Mouse (Mus musculus) midbrain, embryonic 15.5 days (tissue): ENCODE results near the gene Egf. TPM values are rescaled to one million over a fixed set of nuclear protein-coding genes. Genes with fewer than 3 reads are reported as not detected.

Experiments
- ATAC-seq: fragments of 200-750 bp; cut with Nextera tagmentation; replicated peaks from 2 replicates; pipeline ENCODE4 v1.8.0; 2017; ENCODE audit warnings: moderate TSS enrichment
- H3K27ac ChIP-seq: fragments of 300-500 bp; sonication (generic); 2 replicates; pipeline ENCODE4 v1.5.1; 2015; ENCODE audit warnings: mild to moderate bottlenecking, inconsistent platforms
- H3K27me3 ChIP-seq: fragments of 300-500 bp; sonication (generic); replicated peaks from 2 replicates; pipeline ENCODE4 v1.6.1; 2015; ENCODE audit warnings: inconsistent platforms
- H3K36me3 ChIP-seq: fragments of 300-500 bp; sonication (generic); replicated peaks from 2 replicates; pipeline ENCODE4 v1.6.1; 2015; ENCODE audit warnings: inconsistent platforms
- H3K4me1 ChIP-seq: fragments of 300-500 bp; sonication (generic); 2 replicates; pipeline ENCODE4 v1.6.1; 2015; ENCODE audit warnings: inconsistent platforms
- H3K4me2 ChIP-seq: fragments of 300-500 bp; sonication (generic); 2 replicates; pipeline ENCODE4 v1.6.1; 2015; ENCODE audit warnings: inconsistent platforms, mild to moderate bottlenecking, moderate library complexity
- H3K4me3 ChIP-seq: fragments of 300-500 bp; sonication (generic); 2 replicates; pipeline ENCODE4 v1.5.1; 2015; ENCODE audit warnings: mild to moderate bottlenecking, inconsistent platforms
- H3K9ac ChIP-seq: fragments of 300-500 bp; sonication (generic); 2 replicates; pipeline ENCODE4 v1.6.1; 2015; ENCODE audit warnings: mild to moderate bottlenecking, inconsistent platforms
- H3K9me3 ChIP-seq: fragments of 300-500 bp; sonication (generic); 2 replicates; pipeline ENCODE4 v1.6.1; 2016; ENCODE audit warnings: inconsistent platforms
- WGBS: fragments of 180-500 bp; shearing (Covaris S2); methylation state at CpG from one replicate; pipeline ENCODE4 v1.1.7; 2015; ENCODE audit warnings: mixed read lengths; 5-methylcytosine and 5-hydroxymethylcytosine counted together
- polyA plus RNA-seq: library from polyadenylated mRNA; unstranded; fragments of >200 nt; fragmentation: Nextera tagmentation; extraction: Ambion mirVana; gene quantifications from 2 replicates; pipeline ENCODE4 v1.2.1, GENCODE M21; 2015

Gene Egf
- polyA plus RNA-seq, 1 experiment from 2014 or later = 2.2 TPM

DNA sequence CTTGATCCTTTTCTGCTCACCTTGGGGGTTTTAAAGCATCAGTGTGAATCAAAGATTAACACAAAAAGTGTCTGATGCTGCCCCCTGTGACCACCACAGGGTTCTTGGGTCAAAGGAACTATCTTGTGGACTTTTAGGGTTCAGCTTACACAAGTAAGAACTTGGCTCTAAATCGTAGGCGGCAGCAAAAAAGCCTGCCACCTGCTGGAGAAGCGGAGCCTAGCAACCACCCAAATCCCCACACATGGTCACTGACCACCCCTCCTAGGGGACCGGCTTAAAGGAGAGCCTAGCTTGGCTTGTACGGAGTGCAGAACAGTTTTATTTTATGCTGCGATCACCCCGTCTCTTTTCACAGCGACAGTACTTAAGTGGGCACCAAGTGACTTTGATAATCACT is 10.3 kb downstream of the Egf start:
- no peak overlapping the region for H3K9ac ChIP-seq
- 50% methylated on average over 8 of the region's 8 CpGs for WGBS
- no peaks in the 10 kb centered on the region for H3K4me1 ChIP-seq
- H3K9me3 ChIP-seq = no peaks in the 10 kb centered on the region
- no peak for ATAC-seq
- H3K27me3 ChIP-seq = no peaks in the 10 kb centered on the region
- no peak overlapping the region for H3K4me2 ChIP-seq
- H3K27ac ChIP-seq = no peak overlapping the region
- no peak overlapping the region for H3K4me3 ChIP-seq
- H3K36me3 ChIP-seq = no peaks in the 10 kb centered on the region

DNA sequence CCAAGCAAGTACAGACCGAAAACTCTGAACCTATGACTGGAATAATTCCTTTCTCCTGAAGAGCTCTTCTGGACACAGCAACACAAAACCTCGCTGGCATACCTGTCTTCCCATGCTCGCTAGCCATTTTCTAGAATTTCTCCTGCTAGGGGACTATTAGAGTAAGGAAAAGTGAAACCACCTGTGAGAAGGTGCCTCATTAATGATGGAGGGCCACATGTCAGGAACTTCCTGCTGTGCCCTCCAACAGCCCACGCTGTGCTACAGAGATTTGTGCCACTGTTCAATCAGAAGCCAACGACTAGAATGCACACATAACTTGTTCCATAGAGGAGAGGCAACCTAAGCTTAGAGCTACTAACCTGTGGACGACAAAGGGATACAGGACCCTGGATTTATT is 12.3 kb downstream of the Egf start:
- Histone ChIP-seq H3K4me3 (no peak overlapping the region), H3K4me2 (no peak overlapping the region), H3K9me3 (no peaks in the 10 kb centered on the region), H3K9ac (no peak overlapping the region), H3K27ac (no peak overlapping the region), H3K36me3 (no peaks in the 10 kb centered on the region), H3K4me1 (no peaks in the 10 kb centered on the region), H3K27me3 (no peaks in the 10 kb centered on the region)
- 81% methylated on average over 6 of the region's 6 CpGs for WGBS
- ATAC-seq = no peak

DNA sequence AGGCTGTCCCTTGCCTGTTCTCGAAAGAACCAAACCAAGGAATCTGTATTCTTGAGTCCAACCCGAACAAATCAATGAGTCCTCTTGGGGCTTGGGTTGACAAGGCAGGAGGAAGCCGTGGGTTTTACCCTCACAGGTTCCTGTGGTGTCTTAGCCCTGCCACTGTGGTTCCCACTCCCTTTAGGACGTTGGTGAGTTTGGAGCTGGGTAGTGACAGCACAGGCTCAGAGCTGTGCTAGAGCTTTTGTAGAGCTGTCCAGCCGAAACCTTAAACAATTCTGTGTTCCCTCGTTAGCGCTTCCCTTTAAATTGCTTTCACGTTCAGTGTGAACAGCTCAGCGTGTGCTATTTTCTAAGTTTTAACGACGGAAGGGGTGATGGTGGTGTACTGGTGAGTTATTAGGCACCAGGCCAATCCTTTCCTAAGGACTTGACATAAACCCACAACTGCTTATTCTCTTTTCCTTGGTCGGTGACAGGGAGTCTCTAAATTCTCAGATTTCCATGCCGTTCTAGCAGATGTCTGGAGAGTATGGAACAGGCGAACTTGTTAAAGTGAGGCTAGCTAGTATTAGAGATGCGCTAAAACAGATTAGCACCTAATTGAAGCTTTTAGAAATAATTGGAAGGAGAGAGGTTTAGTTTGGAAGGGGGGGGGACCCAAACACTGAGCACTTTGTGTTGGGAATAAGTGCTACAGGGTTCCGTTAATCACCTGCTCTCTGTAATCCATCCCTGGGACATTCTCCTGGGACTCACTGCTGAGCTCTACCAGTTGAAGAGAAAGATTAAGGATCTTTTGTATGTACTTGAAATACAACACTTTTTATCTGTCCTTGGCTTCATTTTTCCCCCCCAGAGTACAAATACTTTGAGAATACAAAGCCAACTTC is 16.6 kb downstream of the Egf start:
- Histone ChIP-seq H3K4me3 (no peak overlapping the region), H3K27ac (no peak overlapping the region), H3K36me3 (no peaks in the 10 kb centered on the region), H3K4me2 (no peak overlapping the region), H3K27me3 (no peaks in the 10 kb centered on the region), H3K4me1 (no peaks in the 10 kb centered on the region), H3K9me3 (no peaks in the 10 kb centered on the region), H3K9ac (no peak overlapping the region)
- WGBS = 70% methylated on average over 16 of the region's 16 CpGs
- no peak for ATAC-seq

DNA sequence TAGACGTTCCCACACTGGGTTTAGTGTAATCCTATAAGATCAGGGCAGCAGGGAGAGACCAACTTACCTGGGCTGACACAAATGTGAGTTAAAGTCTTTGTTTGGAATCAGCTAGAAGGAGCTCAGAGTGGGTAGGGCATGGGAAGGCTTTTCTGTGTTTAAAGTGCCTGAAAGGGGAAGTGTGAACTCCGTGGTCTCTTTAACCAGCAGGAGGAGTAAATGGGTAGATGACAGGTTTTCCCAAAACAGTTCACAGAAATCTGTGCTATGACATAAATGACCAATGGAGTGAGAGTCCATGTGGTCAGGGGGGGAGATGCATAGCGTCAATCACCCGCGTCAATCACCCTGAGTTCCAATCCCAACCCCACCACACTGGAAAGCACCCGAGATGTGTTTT is 23.5 kb downstream of the Egf start:
- WGBS = 84% methylated on average over 6 of the region's 6 CpGs
- no peaks in the 10 kb centered on the region for H3K9me3 ChIP-seq
- no peaks in the 10 kb centered on the region for H3K27me3 ChIP-seq
- H3K9ac ChIP-seq = no peak overlapping the region
- no peak overlapping the region for H3K4me2 ChIP-seq
- H3K4me3 ChIP-seq = no peak overlapping the region
- ATAC-seq = no peak
- no peaks in the 10 kb centered on the region for H3K36me3 ChIP-seq
- H3K4me1 ChIP-seq = no peaks in the 10 kb centered on the region
- H3K27ac ChIP-seq = no peak overlapping the region

DNA sequence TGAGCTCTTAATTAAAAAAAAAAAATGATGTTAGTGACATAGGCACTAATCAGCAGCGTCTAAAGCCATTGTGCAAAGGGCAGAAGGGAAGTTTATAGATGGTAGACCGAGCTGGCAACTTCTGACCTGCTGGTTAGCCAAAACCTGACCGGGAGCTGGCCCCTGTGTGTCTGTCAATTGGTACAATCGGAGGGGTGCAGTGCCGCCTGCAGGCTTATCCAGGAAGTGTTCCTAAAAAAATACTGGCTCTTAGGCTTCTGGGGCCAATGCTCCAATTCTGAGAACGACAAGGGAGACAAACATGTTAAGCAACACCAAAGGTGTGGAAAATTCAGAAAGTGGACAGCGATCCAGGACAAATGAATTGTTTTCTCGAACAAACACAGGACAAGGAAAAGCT is 24.7 kb downstream of the Egf start:
- 29% methylated on average over 8 of the region's 8 CpGs for WGBS

DNA sequence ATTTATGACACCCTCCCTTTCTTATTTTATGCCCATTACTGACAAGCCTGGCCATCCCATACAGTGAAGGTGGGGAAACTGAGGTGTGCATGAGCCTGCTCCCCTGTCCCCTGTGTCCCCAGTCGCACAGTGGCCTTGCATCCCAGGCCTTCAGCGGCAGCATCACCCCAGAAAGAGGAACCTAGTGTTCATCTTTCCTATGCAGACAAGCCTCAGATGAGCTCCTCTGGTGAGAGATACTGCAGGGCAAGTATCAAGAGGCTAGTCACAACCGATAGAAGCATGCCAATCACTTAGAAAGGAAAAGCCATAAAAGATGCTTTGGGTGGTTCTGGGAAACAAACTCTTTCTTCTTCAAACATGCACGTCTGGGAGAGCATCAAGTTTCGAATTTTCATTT is 25.2 kb downstream of the Egf start:
- Histone ChIP-seq H3K36me3 (no peaks in the 10 kb centered on the region), H3K4me1 (peaks cover 5% of the 10 kb centered on the region; the same call in 1 of the 2 replicates), H3K27ac (no peak overlapping the region), H3K4me3 (no peak overlapping the region), H3K27me3 (no peaks in the 10 kb centered on the region), H3K4me2 (no peak overlapping the region), H3K9ac (no peak overlapping the region), H3K9me3 (no peaks in the 10 kb centered on the region)
- WGBS = 82% methylated on average over 5 of the region's 5 CpGs
- no peak for ATAC-seq

More for the DNA sequence above, 24.7 kb downstream of the Egf start:
- no peak overlapping the region for H3K4me3 ChIP-seq
- H3K9me3 ChIP-seq = no peaks in the 10 kb centered on the region
- no peaks in the 10 kb centered on the region for H3K36me3 ChIP-seq
- H3K4me2 ChIP-seq = no peak overlapping the region
- no peak overlapping the region for H3K9ac ChIP-seq
- peaks cover 5% of the 10 kb centered on the region; the same call in 1 of the 2 replicates for H3K4me1 ChIP-seq
- no peak overlapping the region for H3K27ac ChIP-seq
- H3K27me3 ChIP-seq = no peaks in the 10 kb centered on the region
- no peak for ATAC-seq

DNA sequence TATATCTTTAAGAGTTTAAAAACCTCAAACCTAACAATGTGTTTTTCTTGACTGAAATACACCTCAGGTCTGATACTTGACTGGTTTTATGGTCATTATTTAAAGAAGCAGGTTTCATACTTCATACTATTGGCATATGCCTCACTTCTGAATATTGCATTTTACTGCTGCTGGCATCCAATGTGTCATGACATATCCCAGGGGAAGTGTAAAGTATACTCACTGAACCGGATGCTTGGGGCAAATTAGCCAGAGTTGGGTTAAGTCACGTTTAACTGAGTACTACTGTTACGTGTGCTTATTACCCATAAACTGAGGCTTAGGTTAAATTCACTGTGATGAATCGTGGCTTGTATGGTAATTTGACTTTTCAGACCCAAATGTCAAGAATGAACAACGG is 29.5 kb downstream of the Egf start:
- H3K27me3 ChIP-seq = no peaks in the 10 kb centered on the region
- H3K27ac ChIP-seq = peak overlapping the region; percentile 87
- H3K4me3 ChIP-seq = peak overlapping the region; percentile 57
- H3K4me2 ChIP-seq = peak overlapping the region; percentile 71
- no peaks in the 10 kb centered on the region for H3K36me3 ChIP-seq
- no peaks in the 10 kb centered on the region for H3K9me3 ChIP-seq
- 67% methylated on average over 5 of the region's 5 CpGs for WGBS
- peak; percentile 34 for ATAC-seq
- peaks cover 13% of the 10 kb centered on the region for H3K4me1 ChIP-seq
- peak overlapping the region; percentile 40; the same call in 1 of the 2 replicates for H3K9ac ChIP-seq

DNA sequence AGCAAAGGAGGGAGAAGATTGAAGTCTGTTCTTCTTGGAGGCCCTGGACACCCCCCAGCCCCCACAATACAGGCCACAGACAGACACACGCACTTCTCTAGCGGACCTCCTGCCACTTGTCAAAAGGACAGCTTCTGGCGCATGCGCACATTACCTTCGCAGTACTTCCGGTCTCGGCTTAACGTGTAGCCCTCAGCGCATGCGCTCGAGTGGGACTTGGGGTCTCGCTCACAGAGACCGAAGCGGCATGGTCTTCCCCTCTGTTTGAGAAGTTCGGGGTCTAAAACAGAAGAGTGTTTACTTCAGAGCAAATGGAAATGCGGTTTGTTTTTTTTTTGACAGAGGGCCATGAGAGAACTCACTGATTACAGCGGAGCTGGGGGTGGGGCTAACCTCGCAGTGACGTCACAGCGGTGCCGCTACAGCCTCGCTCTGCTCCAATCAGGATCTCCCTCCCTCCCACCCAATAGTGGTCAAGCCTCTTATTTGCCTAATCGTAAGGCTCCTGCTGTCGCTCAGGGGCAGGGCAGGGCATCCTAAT is 30.1 kb downstream of the Egf start:
- Histone ChIP-seq H3K36me3 (no peaks in the 10 kb centered on the region), H3K4me2 (peak overlapping the region; percentile 71), H3K9me3 (no peaks in the 10 kb centered on the region), H3K27ac (peak overlapping the region; percentile 87), H3K4me3 (peak overlapping the region; percentile 57), H3K27me3 (no peaks in the 10 kb centered on the region), H3K9ac (peak overlapping the region; percentile 40), H3K4me1 (peaks cover 13% of the 10 kb centered on the region)
- peak; percentile 99 for ATAC-seq
- WGBS = under 1% methylated on average over 24 of the region's 24 CpGs

DNA sequence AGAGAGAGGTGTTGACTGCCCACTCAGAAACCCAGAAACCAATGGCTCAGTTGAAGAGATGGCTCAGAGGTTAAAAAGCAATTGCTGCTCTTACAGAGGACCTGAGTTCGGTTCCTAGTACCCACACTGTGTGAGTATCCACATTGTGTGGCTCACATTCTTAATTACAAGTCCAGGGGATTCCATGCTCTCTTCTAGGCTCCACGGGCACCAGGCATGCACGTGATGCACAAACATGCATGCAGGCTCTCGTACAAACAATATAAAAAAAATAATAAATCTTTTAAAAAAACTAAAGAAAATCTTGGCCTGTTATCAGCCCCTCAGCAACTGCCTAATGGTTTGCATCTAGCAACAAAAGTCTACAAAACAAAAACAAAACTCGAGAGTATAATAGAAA is 30.6 kb downstream of the Egf start:
- peak overlapping the region; percentile 40; the same call in 1 of the 2 replicates for H3K9ac ChIP-seq
- H3K27ac ChIP-seq = peak overlapping the region; percentile 87
- H3K4me2 ChIP-seq = peak overlapping the region; percentile 71
- peaks cover 13% of the 10 kb centered on the region for H3K4me1 ChIP-seq
- H3K36me3 ChIP-seq = no peaks in the 10 kb centered on the region
- no peaks in the 10 kb centered on the region for H3K27me3 ChIP-seq
- ATAC-seq = peak; percentile 65
- peak overlapping the region; percentile 57 for H3K4me3 ChIP-seq
- H3K9me3 ChIP-seq = no peaks in the 10 kb centered on the region
- 69% methylated on average over 5 of the region's 5 CpGs for WGBS

DNA sequence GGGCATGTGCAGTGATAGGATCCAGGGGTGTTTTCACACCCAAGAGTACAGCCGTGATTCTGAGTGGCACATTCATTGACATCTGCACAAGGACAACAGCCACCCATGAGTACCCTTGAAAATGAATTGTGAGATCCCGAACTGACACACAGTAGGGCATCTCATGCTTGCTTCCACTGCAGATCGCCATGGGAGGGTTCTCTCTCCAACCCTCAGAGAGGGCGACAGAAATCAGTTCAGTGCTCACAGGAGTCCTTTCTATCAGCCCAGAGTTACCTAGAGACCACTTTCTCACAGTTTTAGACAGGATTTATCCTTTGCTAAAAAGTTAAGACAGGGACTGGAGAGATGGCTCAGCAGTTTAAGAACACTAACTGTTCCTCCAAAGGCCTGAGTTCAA is 31.8 kb downstream of the Egf start:
- H3K9ac ChIP-seq = no peak overlapping the region
- no peak for ATAC-seq
- no peak overlapping the region for H3K27ac ChIP-seq
- H3K36me3 ChIP-seq = no peaks in the 10 kb centered on the region
- H3K4me2 ChIP-seq = no peak overlapping the region
- WGBS = 45% methylated on average over 4 of the region's 4 CpGs
- peaks cover 13% of the 10 kb centered on the region for H3K4me1 ChIP-seq
- H3K4me3 ChIP-seq = no peak overlapping the region
- no peaks in the 10 kb centered on the region for H3K27me3 ChIP-seq
- H3K9me3 ChIP-seq = no peaks in the 10 kb centered on the region

DNA sequence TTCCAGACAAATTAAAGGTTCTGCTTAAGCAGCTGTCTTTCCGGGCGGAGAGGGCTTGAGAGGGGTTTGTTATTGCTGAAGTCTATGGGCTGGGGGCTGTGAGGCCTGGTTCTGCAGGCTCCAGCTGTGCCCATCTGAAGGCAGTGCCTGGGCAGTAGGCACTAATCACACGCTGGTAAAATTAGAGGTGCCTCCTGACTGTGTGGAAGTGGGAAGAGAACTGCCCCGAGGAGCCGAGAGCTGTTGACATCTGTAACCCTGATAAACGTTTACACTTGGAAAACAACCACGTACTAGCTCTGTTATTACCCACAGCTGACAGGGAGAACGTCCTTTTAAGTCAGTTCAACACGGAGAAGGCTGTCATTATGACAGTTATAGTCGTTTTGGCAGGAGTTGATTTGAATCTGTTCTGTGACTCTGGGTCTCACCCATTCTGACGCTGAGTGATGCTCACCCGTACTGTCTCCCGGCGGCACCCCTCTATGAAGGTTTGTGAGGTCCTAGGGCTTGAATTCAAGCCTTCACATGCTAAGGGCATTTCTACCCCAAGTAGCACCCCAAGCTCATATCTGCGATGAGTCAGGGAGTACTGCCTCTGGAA is 40.5 kb downstream of the Egf start:
- no peak overlapping the region for H3K9ac ChIP-seq
- WGBS = 82% methylated on average over 15 of the region's 15 CpGs
- no peaks in the 10 kb centered on the region for H3K36me3 ChIP-seq
- H3K4me2 ChIP-seq = no peak overlapping the region
- no peak for ATAC-seq
- no peaks in the 10 kb centered on the region for H3K27me3 ChIP-seq
- no peaks in the 10 kb centered on the region for H3K9me3 ChIP-seq
- no peak overlapping the region for H3K4me3 ChIP-seq
- no peak overlapping the region for H3K27ac ChIP-seq
- H3K4me1 ChIP-seq = no peaks in the 10 kb centered on the region

DNA sequence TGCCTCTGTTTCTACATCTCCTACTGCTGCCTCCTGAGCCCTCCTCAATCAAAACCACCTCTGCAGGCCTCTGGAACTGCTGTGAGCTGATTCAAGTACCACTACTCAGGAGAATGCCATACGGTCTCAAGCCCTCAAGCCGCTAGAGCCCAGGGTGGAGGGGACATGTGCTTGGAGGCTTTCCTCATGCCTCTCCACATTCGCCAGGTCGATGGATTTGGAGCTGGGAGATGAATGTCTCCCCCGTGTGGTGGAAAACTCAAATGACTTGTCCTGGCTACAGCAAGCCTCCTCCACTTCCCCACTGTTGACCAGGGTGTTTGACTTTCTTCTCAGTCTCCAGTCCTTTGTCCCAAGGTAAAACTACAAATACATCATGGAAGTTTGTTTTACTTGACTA is 47.0 kb downstream of the Egf start:
- 21% methylated on average over 5 of the region's 5 CpGs for WGBS

More for the DNA sequence above, 47.0 kb downstream of the Egf start:
- Histone ChIP-seq H3K4me3 (no peak overlapping the region), H3K9ac (no peak overlapping the region), H3K27ac (no peak overlapping the region), H3K9me3 (no peaks in the 10 kb centered on the region), H3K27me3 (no peaks in the 10 kb centered on the region), H3K4me2 (no peak overlapping the region), H3K4me1 (no peaks in the 10 kb centered on the region), H3K36me3 (no peaks in the 10 kb centered on the region)
- ATAC-seq = no peak
